Mouse (Mus musculus) liver, embryonic 16.5 days (tissue): Measurements from ENCODE around the gene Prune2. TPM values are rescaled to one million over a fixed set of nuclear protein-coding genes. Genes with fewer than 3 reads are reported as not detected.
A peak's percentile ranks its signal among the peaks of the same experiment; 100 is the strongest.

Experiments
- ATAC-seq: fragments of 200-750 bp; cut with Nextera tagmentation; 2 replicates; pipeline ENCODE4 v1.8.0; 2017; ENCODE audit warnings: low read depth, mild to moderate bottlenecking, moderate number of reproducible peaks, moderate library complexity
- H3K27ac ChIP-seq: fragments of 300-500 bp; sonication (generic); 2 replicates; pipeline ENCODE4 v1.5.1; 2014; ENCODE audit warnings: mild to moderate bottlenecking, low read length
- H3K27me3 ChIP-seq: fragments of 300-500 bp; sonication (generic); 2 replicates; pipeline ENCODE4 v1.6.1; 2014; ENCODE audit warnings: low read depth, low read length, mixed read lengths; ENCODE audit not compliant: control insufficient read depth, insufficient read depth
- H3K36me3 ChIP-seq: fragments of 300-500 bp; sonication (generic); 2 replicates; pipeline ENCODE4 v1.6.1; 2014; ENCODE audit warnings: mild to moderate bottlenecking; ENCODE audit not compliant: control insufficient read depth, insufficient read depth
- H3K4me1 ChIP-seq: fragments of 300-500 bp; sonication (generic); 2 replicates; pipeline ENCODE4 v1.6.1; 2014; ENCODE audit warnings: low read depth, low read length, mixed read lengths; ENCODE audit not compliant: control insufficient read depth
- H3K4me2 ChIP-seq: fragments of 300-500 bp; sonication (generic); 2 replicates; pipeline ENCODE4 v1.6.1; 2014; ENCODE audit warnings: low read depth, low read length, mixed read lengths
- H3K4me3 ChIP-seq: fragments of 300-500 bp; sonication (generic); 2 replicates; pipeline ENCODE4 v1.5.1; 2014; ENCODE audit warnings: low read depth, mild to moderate bottlenecking, low read length
- H3K9ac ChIP-seq: fragments of 300-500 bp; sonication (generic); 2 replicates; pipeline ENCODE4 v1.6.1; 2014; ENCODE audit warnings: low read depth, low read length
- H3K9me3 ChIP-seq: fragments of 300-500 bp; sonication (generic); replicated peaks from 2 replicates; pipeline ENCODE4 v1.6.1; 2016; ENCODE audit warnings: low read length; ENCODE audit not compliant: control insufficient read depth
- WGBS: fragments of 180-500 bp; shearing (Covaris S2); extraction: QIAGEN DNeasy Blood & Tissue Kit; methylation state at CpG from one replicate; pipeline ENCODE4 v1.1.7; 2014; ENCODE audit not compliant: insufficient replicate concordance; 5-methylcytosine and 5-hydroxymethylcytosine counted together
- polyA plus RNA-seq: library from polyadenylated mRNA; unstranded; fragments of >200 nt; fragmentation: Nextera tagmentation; extraction: Ambion mirVana; gene quantifications from 2 replicates; pipeline ENCODE4 v1.2.1, GENCODE M21; 2015

Prune2 gene
- polyA plus RNA-seq, 1 experiment from 2014 or later: 0.45 TPM

- Histone ChIP-seq H3K4me3 (no peak overlapping the region), H3K4me1 (no peaks in the 10 kb centered on the region), H3K27me3 (no peaks in the 10 kb centered on the region), H3K9ac (no peak overlapping the region), H3K36me3 (no peaks in the 10 kb centered on the region), H3K9me3 (no peaks in the 10 kb centered on the region), H3K4me2 (no peak overlapping the region), H3K27ac (no peak overlapping the region)
- ATAC-seq: no peak
- 49% methylated on average over 7 of the region's 7 CpGs for WGBS
These were observed 194.1 kb downstream of the Prune2 start for GRCm38 (mm10) chr19:17150064-17150463.

- H3K9me3 ChIP-seq: no peaks in the 10 kb centered on the region
- H3K36me3 ChIP-seq: no peaks in the 10 kb centered on the region
- no peaks in the 10 kb centered on the region for H3K4me1 ChIP-seq
- no peak overlapping the region for H3K27ac ChIP-seq
- no peaks in the 10 kb centered on the region for H3K27me3 ChIP-seq
- H3K4me2 ChIP-seq: no peak overlapping the region
- H3K4me3 ChIP-seq: no peak overlapping the region
- no peak for ATAC-seq
- WGBS: 73% methylated on average over 6 of the region's 6 CpGs
- no peak overlapping the region for H3K9ac ChIP-seq
These were observed 195.9 kb downstream of the Prune2 start for GRCm38 (mm10) chr19:17151781-17152180.

GRCm38 (mm10) chr19:17152461-17152860 is 196.5 kb downstream of the Prune2 start:
- Histone ChIP-seq H3K4me2 (no peak overlapping the region), H3K36me3 (no peaks in the 10 kb centered on the region), H3K4me3 (no peak overlapping the region), H3K9me3 (no peaks in the 10 kb centered on the region), H3K27ac (no peak overlapping the region), H3K27me3 (no peaks in the 10 kb centered on the region), H3K9ac (no peak overlapping the region), H3K4me1 (no peaks in the 10 kb centered on the region)
- WGBS: 70% methylated on average over 7 of the region's 7 CpGs
- ATAC-seq: no peak

GRCm38 (mm10) chr19:17153911-17154639 is 198.2 kb downstream of the Prune2 start:
- Histone ChIP-seq H3K4me1 (no peaks in the 10 kb centered on the region), H3K27ac (no peak overlapping the region), H3K9ac (no peak overlapping the region), H3K27me3 (no peaks in the 10 kb centered on the region), H3K4me3 (no peak overlapping the region), H3K4me2 (no peak overlapping the region), H3K9me3 (no peaks in the 10 kb centered on the region), H3K36me3 (no peaks in the 10 kb centered on the region)
- ATAC-seq: no peak
- 63% methylated on average over 11 of the region's 11 CpGs for WGBS

- H3K36me3 ChIP-seq: no peaks in the 10 kb centered on the region
- no peaks in the 10 kb centered on the region for H3K4me1 ChIP-seq
- no peak overlapping the region for H3K27ac ChIP-seq
- WGBS: 58% methylated on average over 2 of the region's 2 CpGs
- no peak overlapping the region for H3K4me2 ChIP-seq
- no peak overlapping the region for H3K4me3 ChIP-seq
- no peaks in the 10 kb centered on the region for H3K27me3 ChIP-seq
- H3K9ac ChIP-seq: no peak overlapping the region
- ATAC-seq: no peak
- H3K9me3 ChIP-seq: no peaks in the 10 kb centered on the region
These were observed 199.3 kb downstream of the Prune2 start for GRCm38 (mm10) chr19:17155216-17155615.

- Histone ChIP-seq H3K4me1 (no peaks in the 10 kb centered on the region), H3K9me3 (no peaks in the 10 kb centered on the region), H3K36me3 (no peaks in the 10 kb centered on the region), H3K4me3 (no peak overlapping the region), H3K27ac (no peak overlapping the region), H3K27me3 (no peaks in the 10 kb centered on the region), H3K9ac (no peak overlapping the region), H3K4me2 (no peak overlapping the region)
- ATAC-seq: no peak
- WGBS: 39% methylated on average over 2 of the region's 2 CpGs
These were observed 203.8 kb downstream of the Prune2 start for GRCm38 (mm10) chr19:17159676-17160075.

- WGBS: 61% methylated on average over 2 of the region's 2 CpGs
- Histone ChIP-seq H3K36me3 (no peaks in the 10 kb centered on the region), H3K9ac (no peak overlapping the region), H3K4me3 (no peak overlapping the region), H3K4me2 (no peak overlapping the region), H3K4me1 (no peaks in the 10 kb centered on the region), H3K27me3 (no peaks in the 10 kb centered on the region), H3K9me3 (no peaks in the 10 kb centered on the region), H3K27ac (no peak overlapping the region)
- ATAC-seq: no peak
These were observed 204.3 kb downstream of the Prune2 start for GRCm38 (mm10) chr19:17160231-17160630.

GRCm38 (mm10) chr19:17163511-17163953 is 207.6 kb downstream of the Prune2 start:
- no peaks in the 10 kb centered on the region for H3K4me1 ChIP-seq
- no peak overlapping the region for H3K27ac ChIP-seq
- WGBS: 8% methylated on average over 13 of the region's 13 CpGs
- no peaks in the 10 kb centered on the region for H3K27me3 ChIP-seq
- 0 out of 2 replicates have a peak overlapping the region, but pooled peaks have one; percentile 24 for H3K4me2 ChIP-seq
- H3K9me3 ChIP-seq: no peaks in the 10 kb centered on the region
- H3K36me3 ChIP-seq: no peaks in the 10 kb centered on the region
- no peak overlapping the region for H3K4me3 ChIP-seq
- H3K9ac ChIP-seq: no peak overlapping the region
- ATAC-seq: peak; percentile 35; the same call in 1 of the 2 replicates

- Histone ChIP-seq H3K9me3 (no peaks in the 10 kb centered on the region), H3K27me3 (no peaks in the 10 kb centered on the region), H3K4me3 (no peak overlapping the region), H3K27ac (no peak overlapping the region), H3K4me2 (no peak overlapping the region), H3K4me1 (no peaks in the 10 kb centered on the region), H3K36me3 (no peaks in the 10 kb centered on the region), H3K9ac (no peak overlapping the region)
- WGBS: 23% methylated on average over 7 of the region's 7 CpGs
- ATAC-seq: no peak
These were observed 210.4 kb downstream of the Prune2 start for GRCm38 (mm10) chr19:17166288-17166687.
